Mouse (Mus musculus) cerebral cortex, adult 2 months (tissue): Measurements from ENCODE around the gene Lgals3.

Experiments used
- WGBS: fragments of 180-500 bp; shearing (Covaris S2); methylation state at CpG from one replicate; pipeline ENCODE4 v1.1.7; 2018; 5-methylcytosine and 5-hydroxymethylcytosine counted together

Gene Lgals3

DNA sequence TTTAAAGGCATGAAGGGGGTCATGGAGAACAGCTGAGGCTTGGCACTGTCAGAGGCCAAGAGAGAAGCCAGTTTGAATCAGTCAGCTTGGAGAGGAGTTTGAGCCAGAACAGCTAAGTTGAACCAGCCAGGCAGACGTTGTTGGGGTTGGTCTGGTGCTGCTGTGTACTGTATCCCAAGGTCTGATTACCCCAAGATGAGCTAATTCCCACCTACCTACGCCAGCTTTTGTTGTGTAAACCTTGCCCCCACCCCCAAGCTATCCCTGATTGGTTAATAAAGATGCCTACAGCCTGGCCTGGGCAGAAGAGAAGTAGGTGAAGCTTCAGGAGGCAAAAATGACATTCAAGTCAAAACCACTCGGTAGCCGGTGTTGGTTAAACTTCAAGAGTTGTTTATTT, 54.9 kb downstream of the Lgals3 start:
- WGBS = 76% methylated on average over 4 of the region's 4 CpGs
